Mouse (Mus musculus) WW6 (cell line): ENCODE data around the gene Olfr74.
"Not testable (repeated sequence)": the region's sequence is repeated elsewhere in the genome, so short reads cannot be mapped to it uniquely, and the experiment has no call there.

Source experiments
- DNase-seq: peaks from one replicate; pipeline ENCODE4 v3.0.0-alpha.2; 2013; ENCODE audit warnings: low read depth, low spot score

Olfr74 gene

GRCm38 (mm10) chr2:87974563-87974962 is at the start of gene Olfr74:
TSS of gene Olfr74 (minus strand) at chr2:87974663.
- no peak for DNase-seq

- DNase-seq, result not testable (repeated sequence)
These were observed 48.0 kb upstream of the Olfr74 start, which contains the start of gene Olfr1161 for GRCm38 (mm10) chr2:88022474-88022873. TSS of gene Olfr1161 (plus strand) at chr2:88022774.

- DNase-seq, result no peak
These were observed 33.3 kb upstream of the Olfr74 start, which contains the start of gene Olfr1160 for GRCm38 (mm10) chr2:88007515-88008318. TSS of gene Olfr1160 (minus strand) at chr2:88008268.

- no peak for DNase-seq
These were observed 15.3 kb upstream of the Olfr74 start, which contains the start of gene Olfr1158 for GRCm38 (mm10) chr2:87989813-87990212. TSS of gene Olfr1158 (plus strand) at chr2:87990113.

- DNase-seq, result no peak
These were observed 6.3 kb downstream of the Olfr74 start, which contains the start of gene Olfr1157 for GRCm38 (mm10) chr2:87968199-87968598. TSS of gene Olfr1157 (minus strand) at chr2:87968299.

GRCm38 (mm10) chr2:87953000-87953399 is 21.5 kb downstream of the Olfr74 start, which contains the start of gene Olfr1156:
TSS of gene Olfr1156 (minus strand) at chr2:87953100.
- DNase-seq, result no peak

- no peak for DNase-seq
These were observed 29.4 kb downstream of the Olfr74 start, which contains the start of gene Olfr1155 for GRCm38 (mm10) chr2:87945037-87945436. TSS of gene Olfr1155 (minus strand) at chr2:87945137.
